Mouse (Mus musculus) embryonic facial prominence, embryonic 12.5 days (tissue): ENCODE measurements around the gene Foxp2. TPM values are rescaled to one million over a fixed set of nuclear protein-coding genes. Genes with fewer than 3 reads are reported as not detected.
A peak's percentile ranks its signal among the peaks of the same experiment; 100 is the strongest.

Source experiments
- ATAC-seq: fragments of 200-750 bp; cut with Nextera tagmentation; 2 replicates; pipeline ENCODE4 v1.8.0; 2017; ENCODE audit not compliant: insufficient number of reproducible peaks, insufficient read depth, low FRiP score, low TSS enrichment
- H3K27ac ChIP-seq: fragments of 300-500 bp; sonication (generic); 2 replicates; pipeline ENCODE4 v1.5.1; 2016; ENCODE audit warnings: mild to moderate bottlenecking
- H3K27me3 ChIP-seq: fragments of 300-500 bp; sonication (generic); 2 replicates; pipeline ENCODE4 v1.6.1; 2016; ENCODE audit warnings: mild to moderate bottlenecking, moderate library complexity
- H3K36me3 ChIP-seq: fragments of 300-500 bp; sonication (generic); 2 replicates; pipeline ENCODE4 v1.6.1; 2016; ENCODE audit warnings: mild to moderate bottlenecking
- H3K4me1 ChIP-seq: fragments of 300-500 bp; sonication (generic); 2 replicates; pipeline ENCODE4 v1.6.1; 2016
- H3K4me2 ChIP-seq: fragments of 300-500 bp; sonication (generic); replicated peaks from 2 replicates; pipeline ENCODE4 v1.6.1; 2016; ENCODE audit warnings: mild to moderate bottlenecking, moderate library complexity
- H3K4me3 ChIP-seq: fragments of 300-500 bp; sonication (generic); 2 replicates; pipeline ENCODE4 v1.5.1; 2016; ENCODE audit warnings: mild to moderate bottlenecking
- H3K9ac ChIP-seq: fragments of 300-500 bp; sonication (generic); 2 replicates; pipeline ENCODE4 v1.6.1; 2016; ENCODE audit warnings: mild to moderate bottlenecking, moderate library complexity
- H3K9me3 ChIP-seq: fragments of 300-500 bp; sonication (generic); 2 replicates; pipeline ENCODE4 v1.6.1; 2016; ENCODE audit warnings: mild to moderate bottlenecking, moderate library complexity
- WGBS: fragments of 180-500 bp; shearing (Covaris S2); methylation state at CpG from one replicate; pipeline ENCODE4 v1.1.7; 2016; 5-methylcytosine and 5-hydroxymethylcytosine counted together
- polyA plus RNA-seq: library from polyadenylated mRNA; unstranded; fragments of >200 nt; fragmentation: Nextera tagmentation; extraction: Ambion mirVana; gene quantifications from 2 replicates; pipeline ENCODE4 v1.2.1, GENCODE M21; 2016

The Foxp2 gene
- polyA plus RNA-seq, 1 experiment from 2014 or later: 67.4 TPM

GRCm38 (mm10) chr6:15299279-15299678, 398.1 kb downstream of the Foxp2 start:
- Histone ChIP-seq H3K4me3 (no peak overlapping the region), H3K27ac (no peak overlapping the region), H3K36me3 (no peaks in the 10 kb centered on the region), H3K9ac (no peak overlapping the region), H3K4me2 (no peak overlapping the region), H3K4me1 (no peaks in the 10 kb centered on the region), H3K9me3 (no peaks in the 10 kb centered on the region), H3K27me3 (no peaks in the 10 kb centered on the region)
- WGBS: 35% methylated on average over 1 of the region's 1 CpGs
- no peak for ATAC-seq

- Histone ChIP-seq H3K36me3 (no peaks in the 10 kb centered on the region), H3K27me3 (no peaks in the 10 kb centered on the region), H3K4me2 (no peak overlapping the region), H3K27ac (no peak overlapping the region), H3K9me3 (no peaks in the 10 kb centered on the region), H3K4me1 (no peaks in the 10 kb centered on the region), H3K9ac (no peak overlapping the region), H3K4me3 (no peak overlapping the region)
- ATAC-seq: no peak
- 50% methylated on average over 5 of the region's 5 CpGs for WGBS
Observed at GRCm38 (mm10) chr6:15310671-15311070, 409.5 kb downstream of the Foxp2 start.

- H3K4me1 ChIP-seq: no peaks in the 10 kb centered on the region
- no peak overlapping the region for H3K4me3 ChIP-seq
- no peak overlapping the region for H3K9ac ChIP-seq
- no peak overlapping the region for H3K27ac ChIP-seq
- no peaks in the 10 kb centered on the region for H3K27me3 ChIP-seq
- H3K36me3 ChIP-seq: no peaks in the 10 kb centered on the region
- H3K9me3 ChIP-seq: no peaks in the 10 kb centered on the region
- no peak for ATAC-seq
- no peak overlapping the region for H3K4me2 ChIP-seq
- 87% methylated on average over 2 of the region's 2 CpGs for WGBS
Observed at GRCm38 (mm10) chr6:15316948-15317347, 415.8 kb downstream of the Foxp2 start.

GRCm38 (mm10) chr6:15318343-15318742, 417.2 kb downstream of the Foxp2 start:
- H3K4me2 ChIP-seq: no peak overlapping the region
- H3K4me3 ChIP-seq: no peak overlapping the region
- peaks cover 3% of the 10 kb centered on the region; the same call in 1 of the 2 replicates for H3K4me1 ChIP-seq
- ATAC-seq: no peak
- WGBS: 90% methylated on average over 2 of the region's 2 CpGs
- H3K27me3 ChIP-seq: no peaks in the 10 kb centered on the region
- H3K9me3 ChIP-seq: no peaks in the 10 kb centered on the region
- no peak overlapping the region for H3K27ac ChIP-seq
- H3K9ac ChIP-seq: no peak overlapping the region
- H3K36me3 ChIP-seq: no peaks in the 10 kb centered on the region

GRCm38 (mm10) chr6:15321551-15321974, 420.4 kb downstream of the Foxp2 start:
- Histone ChIP-seq H3K4me1 (peaks cover 3% of the 10 kb centered on the region; the same call in 1 of the 2 replicates), H3K4me3 (no peak overlapping the region), H3K36me3 (no peaks in the 10 kb centered on the region), H3K9ac (no peak overlapping the region), H3K27me3 (no peaks in the 10 kb centered on the region), H3K9me3 (no peaks in the 10 kb centered on the region), H3K27ac (peak overlapping the region; percentile 3; the same call in 1 of the 2 replicates), H3K4me2 (no peak overlapping the region)
- peak; percentile 69; the same call in 1 of the 2 replicates for ATAC-seq
- 13% methylated on average over 2 of the region's 2 CpGs for WGBS

- Histone ChIP-seq H3K9me3 (no peaks in the 10 kb centered on the region), H3K27ac (no peak overlapping the region), H3K4me1 (peaks cover 3% of the 10 kb centered on the region; the same call in 1 of the 2 replicates), H3K27me3 (no peaks in the 10 kb centered on the region), H3K4me3 (no peak overlapping the region), H3K9ac (no peak overlapping the region), H3K36me3 (no peaks in the 10 kb centered on the region), H3K4me2 (no peak overlapping the region)
- no peak for ATAC-seq
Observed at GRCm38 (mm10) chr6:15323099-15323498, 421.9 kb downstream of the Foxp2 start.

- Histone ChIP-seq H3K27ac (no peak overlapping the region), H3K4me1 (no peaks in the 10 kb centered on the region), H3K27me3 (no peaks in the 10 kb centered on the region), H3K36me3 (no peaks in the 10 kb centered on the region), H3K4me2 (no peak overlapping the region), H3K9ac (no peak overlapping the region), H3K4me3 (no peak overlapping the region), H3K9me3 (no peaks in the 10 kb centered on the region)
- 88% methylated on average over 3 of the region's 3 CpGs for WGBS
- no peak for ATAC-seq
Observed at GRCm38 (mm10) chr6:15347705-15348104, 446.6 kb downstream of the Foxp2 start.

- Histone ChIP-seq H3K36me3 (no peaks in the 10 kb centered on the region), H3K4me2 (no peak overlapping the region), H3K9ac (no peak overlapping the region), H3K27ac (no peak overlapping the region), H3K4me3 (no peak overlapping the region), H3K27me3 (no peaks in the 10 kb centered on the region), H3K4me1 (no peaks in the 10 kb centered on the region), H3K9me3 (no peaks in the 10 kb centered on the region)
- ATAC-seq: no peak
- 81% methylated on average over 4 of the region's 4 CpGs for WGBS
Observed at GRCm38 (mm10) chr6:15355852-15356251, 454.7 kb downstream of the Foxp2 start.

GRCm38 (mm10) chr6:15370281-15370680, 469.1 kb downstream of the Foxp2 start:
- H3K4me1 ChIP-seq: peaks cover 7% of the 10 kb centered on the region; the same call in 1 of the 2 replicates
- no peaks in the 10 kb centered on the region for H3K9me3 ChIP-seq
- H3K4me2 ChIP-seq: no peak overlapping the region
- H3K4me3 ChIP-seq: no peak overlapping the region
- ATAC-seq: no peak
- H3K36me3 ChIP-seq: no peaks in the 10 kb centered on the region
- no peaks in the 10 kb centered on the region for H3K27me3 ChIP-seq
- 0 out of 2 replicates have a peak overlapping the region, but pooled peaks have one; percentile 23 for H3K27ac ChIP-seq
- 70% methylated on average over 8 of the region's 8 CpGs for WGBS
- H3K9ac ChIP-seq: no peak overlapping the region

- no peaks in the 10 kb centered on the region for H3K36me3 ChIP-seq
- WGBS: 81% methylated on average over 4 of the region's 4 CpGs
- H3K9ac ChIP-seq: no peak overlapping the region
- no peak overlapping the region for H3K4me3 ChIP-seq
- H3K4me1 ChIP-seq: peaks cover 7% of the 10 kb centered on the region; the same call in 1 of the 2 replicates
- no peak overlapping the region for H3K4me2 ChIP-seq
- no peaks in the 10 kb centered on the region for H3K9me3 ChIP-seq
- no peak for ATAC-seq
- no peak overlapping the region for H3K27ac ChIP-seq
- no peaks in the 10 kb centered on the region for H3K27me3 ChIP-seq
Observed at GRCm38 (mm10) chr6:15370827-15371226, 469.7 kb downstream of the Foxp2 start.

GRCm38 (mm10) chr6:15373621-15374020, 472.5 kb downstream of the Foxp2 start:
- H3K4me3 ChIP-seq: no peak overlapping the region
- no peaks in the 10 kb centered on the region for H3K36me3 ChIP-seq
- no peak overlapping the region for H3K27ac ChIP-seq
- no peak for ATAC-seq
- WGBS: 79% methylated on average over 3 of the region's 3 CpGs
- H3K9ac ChIP-seq: no peak overlapping the region
- H3K27me3 ChIP-seq: no peaks in the 10 kb centered on the region
- no peak overlapping the region for H3K4me2 ChIP-seq
- 0 out of 2 replicates have a peak, but pooled peaks cover 7% of the 10 kb centered on the region for H3K4me1 ChIP-seq
- H3K9me3 ChIP-seq: no peaks in the 10 kb centered on the region

- Histone ChIP-seq H3K4me2 (no peak overlapping the region), H3K9ac (no peak overlapping the region), H3K4me3 (no peak overlapping the region), H3K27ac (no peak overlapping the region), H3K9me3 (no peaks in the 10 kb centered on the region), H3K4me1 (no peaks in the 10 kb centered on the region), H3K36me3 (no peaks in the 10 kb centered on the region), H3K27me3 (no peaks in the 10 kb centered on the region)
- no peak for ATAC-seq
- 50% methylated on average over 5 of the region's 5 CpGs for WGBS
Observed at GRCm38 (mm10) chr6:15378261-15378660, 477.1 kb downstream of the Foxp2 start.

- ATAC-seq: no peak
- Histone ChIP-seq H3K4me2 (no peak overlapping the region), H3K27me3 (no peaks in the 10 kb centered on the region), H3K9ac (no peak overlapping the region), H3K36me3 (no peaks in the 10 kb centered on the region), H3K9me3 (no peaks in the 10 kb centered on the region), H3K4me3 (no peak overlapping the region), H3K27ac (no peak overlapping the region), H3K4me1 (no peaks in the 10 kb centered on the region)
- WGBS: 26% methylated on average over 6 of the region's 6 CpGs
Observed at GRCm38 (mm10) chr6:15396462-15396861, 495.3 kb downstream of the Foxp2 start.
